Mouse (Mus musculus): ENCODE data around the gene Snx15. TPM values are rescaled to one million over a fixed set of nuclear protein-coding genes. Genes with fewer than 3 reads are reported as not detected.
A peak's percentile ranks its signal among the peaks of the same experiment; 100 is the strongest.

Snx15 gene
- total RNA-seq, 2 experiments from 2014 or later: 43.5 to 46.0 TPM

- Histone ChIP-seq H3K27ac (no peak within 1 kb of the TSS), H3K4me3 (no peak within 1 kb of the TSS)
- no peak for DNase-seq (ENCODE audit: low spot score in 2 of 2)
- no peak for TF ChIP-seq CTCF (conservative IDR thresholded peaks at IDR 0.05)
These were observed 48.1 kb downstream of the Snx15 start, which contains the start of gene Tmem262 for GRCm38 (mm10) chr19:6079983-6080480. Gene Tmem262, plus strand, starts transcription at chr19:6080033.

- peak; percentile 86 to 89 for DNase-seq (ENCODE audit: low spot score in 2 of 2)
- no peak for TF ChIP-seq CTCF (conservative IDR thresholded peaks at IDR 0.05)
- Histone ChIP-seq H3K27ac (peak within 1 kb of the TSS; percentile 95), H3K4me3 (peak within 1 kb of the TSS; percentile 72)
These were observed 51.3 kb downstream of the Snx15 start, which contains the start of gene Vps51 for GRCm38 (mm10) chr19:6076564-6077393. Gene Vps51, minus strand, starts transcription at chr19:6077231.

- no peak for TF ChIP-seq CTCF (conservative IDR thresholded peaks at IDR 0.05)
- DNase-seq (ENCODE audit: low spot score in 2 of 2): no peak
- 0 out of 2 replicates have a peak overlapping the region, but pooled peaks have one; percentile 14 for H3K27ac ChIP-seq
- H3K4me3 ChIP-seq: no peak overlapping the region
These were observed 54.2 kb downstream of the Snx15 start for GRCm38 (mm10) chr19:6073889-6074288.

- Histone ChIP-seq H3K4me3 (no peak overlapping the region), H3K27ac (no peak overlapping the region)
- TF ChIP-seq CTCF (conservative IDR thresholded peaks at IDR 0.05): no peak
- no peak for DNase-seq (ENCODE audit: low spot score in 2 of 2)
These were observed 56.8 kb downstream of the Snx15 start for GRCm38 (mm10) chr19:6071261-6071660.

- no peak overlapping the region for H3K27ac ChIP-seq
- TF ChIP-seq CTCF (conservative IDR thresholded peaks at IDR 0.05): no peak
- no peak for DNase-seq (ENCODE audit: low spot score in 2 of 2)
- no peak overlapping the region for H3K4me3 ChIP-seq
These were observed 57.4 kb downstream of the Snx15 start for GRCm38 (mm10) chr19:6070571-6071250.

GRCm38 (mm10) chr19:6069851-6070250 is 58.3 kb downstream of the Snx15 start:
- no peak for DNase-seq (ENCODE audit: low spot score in 2 of 2)
- no peak overlapping the region for H3K4me3 ChIP-seq
- no peak overlapping the region for H3K27ac ChIP-seq
- TF ChIP-seq CTCF (conservative IDR thresholded peaks at IDR 0.05): no peak

Other genes with a start within 250 kb of the Snx15 start
- gene Tigd3, start 234.2 kb downstream of the Snx15 start, total RNA-seq (2021): 1 to 10 TPM; 2.5 to 3.2 TPM
- 10 to 100 TPM; 94.1 to 95.3 TPM for gene Dpf2, start 215.3 kb downstream of the Snx15 start, total RNA-seq (2021)
- 1 to 10 TPM; 3.4 to 3.8 TPM for gene Cdc42ep2, start 203.5 kb downstream of the Snx15 start, total RNA-seq (2021)
- gene Pola2, start 164.1 kb downstream of the Snx15 start, total RNA-seq (2021): 1 to 10 TPM; 6.2 to 6.6 TPM
- not detected for gene Slc22a20, start 142.2 kb downstream of the Snx15 start, total RNA-seq (2021)
- 10 to 100 TPM; 28.2 to 29.9 TPM for gene Capn1, start 112.4 kb downstream of the Snx15 start, total RNA-seq (2021)
- gene Syvn1, start 81.7 kb downstream of the Snx15 start, total RNA-seq (2021): 10 to 100 TPM; 42.0 to 45.1 TPM
- gene Mrpl49, start 70.5 kb downstream of the Snx15 start, total RNA-seq (2021): 10 to 100 TPM; 42.8 to 49.6 TPM
- gene Fau, start 70.5 kb downstream of the Snx15 start, total RNA-seq (2021): 100 to 1,000 TPM; 676 to 714 TPM
- gene Znhit2, start 67.1 kb downstream of the Snx15 start, total RNA-seq (2021): 10 to 100 TPM; 39.0 to 42.5 TPM
- 10 to 100 TPM; 25.3 to 26.0 TPM for gene Tm7sf2, start 59.9 kb downstream of the Snx15 start, total RNA-seq (2021)
- 100 to 1,000 TPM in 1 of 2 experiments, 10 to 100 TPM in 1; 96.5 to 103 TPM for gene Vps51, start 51.1 kb downstream of the Snx15 start, total RNA-seq (2021)
- gene Tmem262, start 48.3 kb downstream of the Snx15 start, total RNA-seq (2021): not detected
- gene Gm28374, start 46.0 kb downstream of the Snx15 start, total RNA-seq (2021): not detected
- 10 to 100 TPM; 40.1 to 44.0 TPM for gene Zfpl1, start 43.3 kb downstream of the Snx15 start, total RNA-seq (2021)
- gene Cdca5, start 43.3 kb downstream of the Snx15 start, total RNA-seq (2021): under 1 TPM; 0.23 to 0.27 TPM
- not detected for gene AC131692.1, start 33.9 kb downstream of the Snx15 start, total RNA-seq (2021)
- under 1 TPM in 1 of 2 experiments, not detected in 1; 0.17 TPM for gene Naaladl1, start 22.5 kb downstream of the Snx15 start, total RNA-seq (2021)
- gene Sac3d1, start 9.7 kb downstream of the Snx15 start, total RNA-seq (2021): 10 to 100 TPM; 14.0 to 15.0 TPM
- gene Batf2, start 12.7 kb upstream of the Snx15 start, total RNA-seq (2021): under 1 TPM in 1 of 2 experiments, not detected in 1; 0.29 TPM
- 10 to 100 TPM; 72.1 to 76.9 TPM for gene Arl2, start 13.2 kb upstream of the Snx15 start, total RNA-seq (2021)
- not detected for gene Majin, start 56.1 kb upstream of the Snx15 start, total RNA-seq (2021)
- gene Gpha2, start 98.1 kb upstream of the Snx15 start, total RNA-seq (2021): not detected
- 100 to 1,000 TPM; 127 to 137 TPM for gene Ppp2r5b, start 107.6 kb upstream of the Snx15 start, total RNA-seq (2021)
- gene Atg2a, start 113.4 kb upstream of the Snx15 start, total RNA-seq (2021): 10 to 100 TPM; 32.5 to 39.0 TPM
- 10 to 100 TPM; 80.2 to 82.3 TPM for gene Ehd1, start 148.4 kb upstream of the Snx15 start, total RNA-seq (2021)
- gene Cdc42bpg, start 178.2 kb upstream of the Snx15 start, total RNA-seq (2021): 1 to 10 TPM; 5.0 to 5.6 TPM
- 10 to 100 TPM; 63.3 to 72.1 TPM for gene Men1, start 206.7 kb upstream of the Snx15 start, total RNA-seq (2021)
- 100 to 1,000 TPM in 1 of 2 experiments, 10 to 100 TPM in 1; 81.9 to 105 TPM for gene Map4k2, start 212.8 kb upstream of the Snx15 start, total RNA-seq (2021)
- gene Sf1, start 235.4 kb upstream of the Snx15 start, total RNA-seq (2021): 100 to 1,000 TPM; 208 to 222 TPM

Measured in layer of hippocampus, adult 2 months (tissue).